Comparison of ENCODE assay signal across 8 mouse cellular contexts in genomic region chr2:167232132-167233008, GRCm38 (mm10). TPM values are rescaled to one million over a fixed set of nuclear protein-coding genes. Genes with fewer than 3 reads are reported as not detected.
DNase-seq lines count a peak whose midpoint lies in the region; ATAC-seq and TF ChIP-seq lines count a peak whose summit lies in the region.

No protein-coding gene starts in this region.

- no peak overlapping the region for H3K9ac ChIP-seq in lung, embryonic 14.5 days
- H3K9ac ChIP-seq in limb, embryonic 12.5 days (replicated peaks), result peak overlapping the region; percentile 40; the same call in 1 of the 2 replicates

- H3K4me1 ChIP-seq in lung, embryonic 14.5 days (ENCODE audit: insufficient read depth), result no peaks in the 10 kb centered on the region
- peaks cover 9% of the 10 kb centered on the region for H3K4me1 ChIP-seq in brown adipose tissue, adult 24 weeks (ENCODE audit: control insufficient read depth, insufficient read depth, insufficient read length, low read length)
- H3K4me1 ChIP-seq in heart, embryonic 10.5 days, result peaks cover 46% of the 10 kb centered on the region
- H3K4me1 ChIP-seq in limb, embryonic 12.5 days (replicated peaks), result peaks cover 35% of the 10 kb centered on the region

- peak; percentile 57 for DNase-seq in lung, embryonic 14.5 days
- no peak for DNase-seq in lung, postnatal 25 days (ENCODE audit: low spot score)
- DNase-seq in heart, embryonic 10.5 days (ENCODE audit: low spot score), result peak; percentile 84
- DNase-seq in left cerebral cortex, adult 2 months (ENCODE audit: extremely low spot score in 1 of 2, low spot score in 2 of 2), result no peak
- no peak for DNase-seq in spleen, postnatal 10 days (ENCODE audit: low spot score in 2 of 2)
- no peak for DNase-seq in right cerebral cortex, adult 18-20 months

- H3K9me3 ChIP-seq in lung, embryonic 14.5 days (ENCODE audit: low read depth, low read length), result no peaks in the 10 kb centered on the region
- no peaks in the 10 kb centered on the region for H3K9me3 ChIP-seq in heart, embryonic 10.5 days
- no peaks in the 10 kb centered on the region for H3K9me3 ChIP-seq in limb, embryonic 12.5 days

- 56% methylated on average over 14 of the region's 14 CpGs for WGBS in lung, embryonic 14.5 days
- 38% methylated on average over 14 of the region's 14 CpGs for WGBS in heart, embryonic 10.5 days
- WGBS in limb, embryonic 12.5 days, result 53% methylated on average over 14 of the region's 14 CpGs

- intact Hi-C loops in left cerebral cortex, adult 2 months (cut with DNase I), result no loop called here

- H3K36me3 ChIP-seq in lung, embryonic 14.5 days (ENCODE audit: insufficient read depth), result no peaks in the 10 kb centered on the region
- H3K36me3 ChIP-seq in heart, embryonic 10.5 days, result no peaks in the 10 kb centered on the region
- no peaks in the 10 kb centered on the region for H3K36me3 ChIP-seq in limb, embryonic 12.5 days

- H3K27me3 ChIP-seq in lung, embryonic 14.5 days (ENCODE audit: insufficient read depth, low read length), result no peaks in the 10 kb centered on the region
- no peaks in the 10 kb centered on the region for H3K27me3 ChIP-seq in heart, embryonic 10.5 days (ENCODE audit: insufficient read depth, poor library complexity, severe bottlenecking)
- no peaks in the 10 kb centered on the region for H3K27me3 ChIP-seq in limb, embryonic 12.5 days

- no peak overlapping the region for H3K4me3 ChIP-seq in lung, embryonic 14.5 days (ENCODE audit: low read depth, low read length)
- H3K4me3 ChIP-seq in brown adipose tissue, adult 24 weeks (ENCODE audit: insufficient read depth, low read depth, low read length), result no peak overlapping the region
- no peak overlapping the region for H3K4me3 ChIP-seq in heart, embryonic 10.5 days
- H3K4me3 ChIP-seq in limb, embryonic 12.5 days (replicated peaks), result no peak overlapping the region
- no peak overlapping the region for H3K4me3 ChIP-seq in left cerebral cortex, adult 2 months

- no peak overlapping the region for H3K4me2 ChIP-seq in lung, embryonic 14.5 days
- no peak overlapping the region for H3K4me2 ChIP-seq in limb, embryonic 12.5 days

- peak overlapping the region; percentile 51; the same call in 1 of the 2 replicates for H3K27ac ChIP-seq in lung, embryonic 14.5 days (ENCODE audit: low read depth)
- H3K27ac ChIP-seq in brown adipose tissue, adult 24 weeks (replicated peaks; ENCODE audit: low read depth, low read length), result peak overlapping the region; percentile 78
- peak overlapping the region; percentile 79 for H3K27ac ChIP-seq in heart, embryonic 10.5 days
- no peak overlapping the region for H3K27ac ChIP-seq in limb, embryonic 12.5 days
- H3K27ac ChIP-seq in left cerebral cortex, adult 2 months, result no peak overlapping the region

- peak; percentile 45 for ATAC-seq in lung, embryonic 14.5 days (ENCODE audit: insufficient read depth)
- no peak for ATAC-seq in limb, embryonic 12.5 days (ENCODE audit: insufficient number of reproducible peaks, insufficient read depth, low FRiP score, low TSS enrichment, low read depth)

- no peak for TF ChIP-seq CTCF in lung, embryonic 14.5 days (IDR thresholded peaks at IDR 0.05; ENCODE audit: low read depth)
- no peak for TF ChIP-seq CTCF in left cerebral cortex, adult 2 months (IDR thresholded peaks at IDR 0.05)

RNA-seq across cellular contexts. Expression of gene Ptgis, which starts 8.0 kb away (rescaled TPM):
- polyA plus RNA-seq in lung, embryonic 14.5 days (2014; fragmentation: Nextera tagmentation; extraction: Ambion mirVana), result 16.0 and 18.6 TPM in 2 replicates
- 2.0 and 4.3 TPM in 2 replicates for polyA plus RNA-seq in brown adipose tissue, adult 24 weeks (2012; ENCODE audit: insufficient read depth, insufficient read length, missing spikeins)
- 16.3 and 21.4 TPM in 2 replicates for polyA plus RNA-seq in heart, embryonic 10.5 days (2016; fragmentation: Nextera tagmentation; extraction: Ambion mirVana)
- polyA plus RNA-seq in limb, embryonic 12.5 days (2016; fragmentation: Nextera tagmentation; extraction: Ambion mirVana), result 23.9 and 27.0 TPM in 2 replicates
- total RNA-seq in left cerebral cortex, adult 2 months (2021), result 1 to 10 TPM; 1.4 to 1.8 TPM

RNA-seq across cellular contexts. Expression of gene Kcnb1, which starts 42.4 kb away (rescaled TPM):
- polyA plus RNA-seq in lung, embryonic 14.5 days (2014; fragmentation: Nextera tagmentation; extraction: Ambion mirVana), result 0.37 and 0.42 TPM in 2 replicates
- polyA plus RNA-seq in brown adipose tissue, adult 24 weeks (2012; ENCODE audit: insufficient read depth, insufficient read length, missing spikeins), result 48.2 and 67.9 TPM in 2 replicates
- 0.16 and 0.21 TPM in 2 replicates for polyA plus RNA-seq in heart, embryonic 10.5 days (2016; fragmentation: Nextera tagmentation; extraction: Ambion mirVana)
- polyA plus RNA-seq in limb, embryonic 12.5 days (2016; fragmentation: Nextera tagmentation; extraction: Ambion mirVana), result 0.38 and 0.44 TPM in 2 replicates
- total RNA-seq in left cerebral cortex, adult 2 months (2021), result 100 to 1,000 TPM; 230 to 237 TPM

Comparison
In these comparisons a context has a peak if more than half of its experiments do, and no peak if none do; other contexts are left out.
1. DNase-seq: peak in lung, embryonic 14.5 days (single experiment) and heart, embryonic 10.5 days (single experiment); none in lung, postnatal 25 days (single experiment), left cerebral cortex, adult 2 months (0 of 2), spleen, postnatal 10 days (0 of 2) and right cerebral cortex, adult 18-20 months (single experiment).
2. H3K27ac ChIP-seq: peak in lung, embryonic 14.5 days (single experiment), brown adipose tissue, adult 24 weeks (single experiment) and heart, embryonic 10.5 days (single experiment); none in limb, embryonic 12.5 days (single experiment) and left cerebral cortex, adult 2 months (single experiment).
3. RNA of gene Kcnb1, which starts 42.4 kb away (polyA plus RNA-seq): 48.2 to 67.9 TPM in brown adipose tissue, adult 24 weeks; 0.38 to 0.44 TPM in limb, embryonic 12.5 days, 0.37 to 0.42 TPM in lung, embryonic 14.5 days and 0.16 to 0.21 TPM in heart, embryonic 10.5 days; every median in the first group is over 10 times any median in the second.